Mouse (Mus musculus) testis, adult 2 months (tissue): ENCODE data around the gene Lingo3. TPM values are rescaled to one million over a fixed set of nuclear protein-coding genes. Genes with fewer than 3 reads are reported as not detected.

Source experiments
- H3K27ac ChIP-seq: fragments of 200-500 bp; 2 replicates; pipeline ENCODE4 v1.5.1; 2012; ENCODE audit warnings: low read depth, low read length; ENCODE audit not compliant: control insufficient read depth, insufficient read depth
- H3K27me3 ChIP-seq: fragments of 200-500 bp; 2 replicates; pipeline ENCODE4 v1.6.1; 2012; ENCODE audit warnings: mild to moderate bottlenecking, low read length, moderate library complexity; ENCODE audit not compliant: control insufficient read depth, insufficient read depth
- H3K36me3 ChIP-seq: fragments of 200-500 bp; 2 replicates; pipeline ENCODE4 v1.6.1; 2012; ENCODE audit warnings: mild to moderate bottlenecking, low read length; ENCODE audit not compliant: control insufficient read depth, insufficient read depth
- H3K4me1 ChIP-seq: fragments of 200-500 bp; 2 replicates; pipeline ENCODE4 v1.6.1; 2012; ENCODE audit warnings: low read length; ENCODE audit not compliant: control insufficient read depth, insufficient read depth
- H3K4me3 ChIP-seq: fragments of 200-500 bp; 2 replicates; pipeline ENCODE4 v1.5.1; 2012; ENCODE audit warnings: low read depth, mild to moderate bottlenecking, low read length, moderate library complexity, mixed read lengths; ENCODE audit not compliant: control insufficient read depth
- CTCF ChIP-seq: fragments of 200-500 bp; IDR thresholded peaks from 2 replicates; pipeline ENCODE4 v1.5.1; 2012; ENCODE audit warnings: low read depth, mild to moderate bottlenecking, inconsistent platforms, low read length, moderate library complexity; ENCODE audit not compliant: control insufficient read depth, insufficient read depth, insufficient replicate concordance
- POLR2A ChIP-seq: fragments of 200-500 bp; IDR thresholded peaks from 2 replicates; pipeline ENCODE4 v1.6.1; 2012; ENCODE audit warnings: low read depth, mild to moderate bottlenecking, inconsistent platforms, low read length, moderate library complexity; ENCODE audit not compliant: control insufficient read depth
- polyA plus RNA-seq: library from polyadenylated mRNA; depleted of rRNA; stranded (reverse); fragments of >200 nt; gene quantifications from 2 replicates; pipeline ENCODE4 v1.2.3, GENCODE M21; 2012

Lingo3 gene
- polyA plus RNA-seq, 1 experiment, result 0.16 TPM

DNA sequence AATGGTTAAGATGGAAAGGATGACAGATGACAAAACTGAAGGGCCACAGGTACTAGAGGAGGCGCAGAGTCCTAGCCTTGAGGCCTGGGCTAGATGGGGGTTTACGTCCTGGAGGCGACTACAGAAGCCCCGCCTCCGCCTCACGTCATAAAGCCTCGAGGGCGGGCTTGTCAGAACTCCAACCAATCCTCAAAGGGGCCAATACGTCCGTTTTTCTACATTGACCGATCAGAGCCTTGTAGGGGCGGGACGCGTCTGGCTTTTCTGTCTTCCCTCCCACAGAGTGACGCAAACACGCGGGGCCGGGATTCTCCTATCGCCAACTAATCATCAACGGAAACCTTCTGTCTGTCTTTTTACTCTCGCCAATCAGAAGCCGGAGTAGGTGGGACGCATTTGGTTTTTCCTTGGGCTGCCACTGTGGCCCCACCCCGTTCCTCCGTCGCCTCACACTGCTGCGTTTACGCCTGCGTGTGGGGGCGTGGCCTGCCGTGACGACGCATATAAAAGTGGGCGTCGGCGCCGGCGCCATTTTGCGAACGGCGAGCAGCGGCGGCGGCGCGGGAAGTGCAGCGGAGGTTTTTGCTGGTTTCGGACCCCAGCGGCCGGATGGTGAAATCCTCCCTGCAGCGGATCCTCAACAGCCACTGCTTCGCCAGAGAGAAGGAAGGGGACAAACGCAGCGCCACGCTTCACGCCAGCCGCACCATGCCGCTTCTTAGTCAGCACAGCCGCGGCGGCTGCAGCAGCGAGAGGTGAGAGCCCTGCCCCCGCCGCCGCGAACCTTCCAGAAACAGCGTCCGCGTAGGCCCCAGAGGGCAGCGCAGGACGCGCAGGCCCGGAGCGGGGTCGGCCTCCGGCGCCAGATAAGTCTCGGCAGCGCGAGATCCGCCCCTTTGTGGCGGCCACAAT lies 17.4 kb downstream of the Lingo3 start, which contains the start of gene Oaz1:
TSS of gene Oaz1 (plus strand) at position 506 of the 912 bp plus-strand sequence.
- Histone ChIP-seq H3K36me3 (no peaks in the 10 kb centered on the region), H3K27me3 (no peaks in the 10 kb centered on the region), H3K27ac (peak within 1 kb of the TSS; percentile 97), H3K4me1 (peaks cover 12% of the 10 kb centered on the region), H3K4me3 (peak within 1 kb of the TSS; percentile 88)
- no peak for TF ChIP-seq CTCF
- peak; percentile 90 for TF ChIP-seq POLR2A

DNA sequence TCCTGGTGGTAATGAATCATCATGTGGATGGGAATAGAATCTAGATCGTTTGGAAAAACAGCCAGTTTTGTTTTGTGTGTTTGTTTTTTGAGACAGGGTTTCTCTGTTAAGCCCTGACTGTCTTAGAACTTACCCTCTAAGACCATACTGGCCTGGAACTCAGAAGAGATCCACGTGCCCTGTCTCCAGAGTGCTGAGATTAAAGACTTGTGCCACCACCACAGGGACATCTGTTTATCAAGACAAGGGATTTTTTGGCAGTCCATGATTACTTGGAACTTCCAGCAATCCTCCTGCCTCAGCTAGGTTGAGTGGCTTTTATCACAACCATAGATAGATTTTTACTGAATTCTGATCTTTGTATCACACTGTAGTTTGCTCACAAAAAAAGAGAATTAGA lies 19.0 kb downstream of the Lingo3 start:
- peak overlapping the region; percentile 51 for H3K27ac ChIP-seq
- no peaks in the 10 kb centered on the region for H3K27me3 ChIP-seq
- peak overlapping the region; percentile 61 for H3K4me3 ChIP-seq
- no peaks in the 10 kb centered on the region for H3K36me3 ChIP-seq
- peaks cover 8% of the 10 kb centered on the region for H3K4me1 ChIP-seq
- no peak for TF ChIP-seq POLR2A
- TF ChIP-seq CTCF, result no peak

DNA sequence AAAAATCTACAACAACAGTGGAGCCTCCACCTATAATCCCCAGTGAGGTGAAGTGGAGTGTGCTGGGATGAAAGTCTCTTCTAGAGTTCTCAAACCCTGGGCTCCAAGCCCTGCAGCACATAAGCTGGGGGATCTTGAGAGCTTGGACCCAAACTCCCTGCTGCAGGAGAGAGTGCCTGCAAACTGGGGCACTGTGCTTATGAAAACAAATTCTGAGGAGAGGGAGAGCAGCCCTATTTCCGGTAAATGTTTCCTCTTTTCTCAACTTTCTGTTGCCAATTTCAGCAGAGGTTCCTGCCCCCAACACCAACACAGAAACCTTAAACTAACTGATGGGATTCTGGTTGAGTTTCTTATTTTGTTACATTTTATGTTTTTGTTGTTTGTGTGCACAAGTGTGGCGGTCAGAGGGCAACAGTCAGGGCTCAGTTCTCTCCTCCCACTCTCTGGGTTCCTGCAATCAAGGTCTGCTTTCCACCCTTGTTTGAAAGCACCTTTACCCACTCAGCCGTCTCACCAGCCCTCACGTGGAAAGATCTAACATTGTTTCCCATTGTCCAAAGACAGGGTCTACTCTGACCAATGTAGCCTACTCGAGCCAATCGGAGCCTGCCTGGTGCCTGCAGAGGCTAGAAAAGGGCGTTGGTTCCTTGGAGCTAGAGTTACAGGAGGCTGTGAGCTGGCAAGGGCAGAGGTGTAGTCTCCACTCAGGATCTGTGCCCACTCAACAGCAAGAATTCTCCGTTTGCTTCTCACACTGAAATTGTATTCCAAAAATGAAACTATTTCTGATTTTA lies 19.8 kb downstream of the Lingo3 start:
- TF ChIP-seq CTCF (no peak), POLR2A (0 out of 2 replicates have a peak, but pooled peaks have one; percentile 26)
- Histone ChIP-seq H3K4me1 (peaks cover 8% of the 10 kb centered on the region), H3K27ac (peak overlapping the region; percentile 51), H3K4me3 (peak overlapping the region; percentile 61), H3K27me3 (no peaks in the 10 kb centered on the region), H3K36me3 (no peaks in the 10 kb centered on the region)

DNA sequence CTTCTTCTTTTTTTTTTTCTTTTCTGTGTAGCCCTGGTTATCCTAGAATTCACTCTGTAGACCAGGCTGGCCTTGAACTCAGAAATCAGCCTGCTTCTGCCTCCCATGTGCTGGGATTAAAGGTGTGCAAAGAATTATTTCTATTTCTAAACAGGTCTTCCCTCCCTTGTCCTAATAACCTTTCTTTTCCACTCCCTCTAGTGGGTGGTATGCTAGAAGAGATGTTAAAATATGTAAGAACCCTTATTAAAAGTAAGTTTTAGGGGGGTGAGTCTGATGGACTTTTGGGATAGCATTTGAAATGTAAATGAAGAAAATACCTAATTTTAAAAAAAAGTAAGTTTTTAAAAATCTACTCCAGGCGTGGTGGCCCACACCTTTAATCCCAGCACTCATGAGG lies 20.5 kb downstream of the Lingo3 start:
- Histone ChIP-seq H3K27ac (no peak overlapping the region), H3K4me3 (no peak overlapping the region), H3K4me1 (peaks cover 8% of the 10 kb centered on the region), H3K27me3 (no peaks in the 10 kb centered on the region), H3K36me3 (no peaks in the 10 kb centered on the region)
- TF ChIP-seq CTCF, result no peak
- no peak for TF ChIP-seq POLR2A

DNA sequence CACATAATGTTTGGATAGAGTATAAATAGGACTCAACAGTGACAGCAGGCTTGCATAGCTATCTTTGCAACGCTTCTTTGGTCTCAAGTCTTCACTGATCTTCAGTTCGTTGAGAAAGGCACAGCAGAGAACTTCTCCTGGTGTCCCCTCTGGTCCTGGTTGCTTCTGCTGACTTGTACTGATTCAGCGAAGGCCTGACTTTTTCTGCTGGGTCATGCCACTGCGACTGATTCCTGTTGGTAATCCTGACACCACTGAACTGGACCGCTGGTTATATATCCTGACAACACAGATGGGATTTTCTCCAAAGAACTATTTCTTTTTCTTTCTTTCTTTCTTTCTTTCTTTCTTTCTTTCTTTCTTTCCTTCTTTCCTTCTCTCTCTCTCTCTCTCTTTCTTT lies 21.3 kb downstream of the Lingo3 start:
- Histone ChIP-seq H3K27ac (no peak overlapping the region), H3K4me1 (peaks cover 6% of the 10 kb centered on the region), H3K27me3 (no peaks in the 10 kb centered on the region), H3K36me3 (no peaks in the 10 kb centered on the region), H3K4me3 (no peak overlapping the region)
- TF ChIP-seq POLR2A (no peak), CTCF (no peak)

DNA sequence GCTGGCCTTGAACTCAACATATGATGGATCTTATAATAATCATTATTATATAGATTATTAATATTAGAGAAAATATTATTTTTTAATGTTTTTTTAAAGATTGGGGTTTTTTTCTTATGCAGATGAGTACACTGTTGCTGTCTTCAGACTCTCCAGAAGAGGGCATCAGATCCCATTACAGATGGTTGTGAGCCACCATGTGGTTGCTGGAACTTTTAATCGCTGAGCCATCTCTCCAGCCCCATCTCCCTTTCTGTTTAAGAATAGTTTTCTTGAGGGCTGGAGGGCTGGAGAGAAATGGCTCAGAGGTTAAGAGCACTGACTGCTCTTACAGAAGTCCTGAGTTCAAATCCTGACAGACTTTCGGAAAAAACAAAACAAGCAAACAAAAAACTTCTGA lies 21.8 kb downstream of the Lingo3 start:
- no peaks in the 10 kb centered on the region for H3K36me3 ChIP-seq
- H3K4me1 ChIP-seq, result peaks cover 6% of the 10 kb centered on the region
- H3K4me3 ChIP-seq, result no peak overlapping the region
- no peaks in the 10 kb centered on the region for H3K27me3 ChIP-seq
- H3K27ac ChIP-seq, result no peak overlapping the region
- TF ChIP-seq CTCF (no peak), POLR2A (no peak)

DNA sequence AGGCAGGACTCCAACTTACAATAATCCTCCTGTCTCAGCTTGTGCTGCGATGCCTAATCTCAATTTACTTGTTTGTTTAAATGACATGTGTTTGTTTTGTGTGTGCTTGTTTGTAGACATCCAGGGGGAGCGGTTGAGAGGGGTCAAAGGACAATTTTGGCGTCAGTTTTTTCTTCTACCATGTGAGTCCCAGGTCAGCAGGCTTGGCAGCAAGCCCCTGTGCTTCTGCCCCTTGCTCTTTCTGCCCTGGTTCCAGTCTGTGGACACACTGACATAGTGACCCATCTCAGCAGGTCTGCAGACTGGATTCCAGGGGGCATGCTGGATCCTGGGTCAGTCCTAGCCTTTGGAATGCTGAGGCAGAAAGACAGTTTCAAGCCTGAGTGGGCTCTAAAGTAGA lies 24.4 kb downstream of the Lingo3 start:
- TF ChIP-seq POLR2A (no peak), CTCF (no peak)
- Histone ChIP-seq H3K27me3 (no peaks in the 10 kb centered on the region), H3K4me3 (no peak overlapping the region), H3K36me3 (no peaks in the 10 kb centered on the region), H3K4me1 (peaks cover 4% of the 10 kb centered on the region), H3K27ac (no peak overlapping the region)
